Mouse (Mus musculus): ENCODE results near the gene Lif. TPM values are rescaled to one million over a fixed set of nuclear protein-coding genes. Genes with fewer than 3 reads are reported as not detected.
A peak's percentile ranks its signal among the peaks of the same experiment; 100 is the strongest.

Gene Lif
- total and polyA plus RNA-seq, 2 experiments from 2014 or later: 0.10 to 0.21 TPM

DNA sequence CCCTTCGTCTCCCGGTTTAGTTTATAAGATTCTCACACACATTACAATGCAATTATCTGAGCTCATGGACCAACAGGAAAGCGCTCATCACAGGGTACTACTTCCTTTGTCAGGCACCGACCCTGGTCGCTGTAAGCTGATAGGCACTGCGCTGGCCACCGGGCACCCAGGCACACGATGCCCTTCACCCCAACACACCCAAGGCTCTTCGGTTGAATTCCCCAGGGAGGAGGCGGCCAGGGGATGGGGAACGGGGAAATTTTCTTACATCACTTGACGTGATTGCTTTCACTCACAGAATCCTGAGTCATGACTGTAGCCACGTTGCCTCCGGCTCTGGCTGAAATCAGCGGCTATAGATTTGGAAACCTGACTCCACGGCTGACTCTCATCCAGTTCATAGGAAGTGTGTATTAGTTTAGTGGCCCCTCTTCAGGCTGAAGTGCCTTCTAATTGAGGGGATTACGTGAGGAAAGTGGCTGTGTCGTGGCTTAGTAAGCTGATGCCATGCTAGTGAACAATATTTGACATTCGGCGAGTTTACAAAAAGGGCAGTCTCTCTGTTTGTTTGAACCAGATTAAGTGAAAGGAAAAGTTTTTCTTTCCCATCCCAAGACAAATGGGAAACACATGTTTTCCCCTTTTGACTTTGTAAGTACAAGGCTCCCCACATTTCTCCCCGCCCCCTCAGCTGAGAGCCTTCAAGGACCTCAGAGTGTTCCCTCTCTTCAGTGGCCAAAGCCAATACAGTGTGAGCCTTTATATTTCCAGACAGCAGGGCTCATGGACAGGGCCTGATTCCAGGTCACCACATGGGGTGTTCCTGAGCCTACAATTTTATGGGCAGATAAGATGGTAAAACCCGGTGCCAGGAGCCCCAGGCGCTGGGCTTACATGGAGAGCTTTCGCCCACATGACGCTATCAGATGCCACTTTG, 51.4 kb downstream of the Lif start:
- Histone ChIP-seq H3K27me3 (ENCODE audit: insufficient read depth, low read length) (no peaks in the 10 kb centered on the region), H3K9me3 (ENCODE audit: low read length) (no peaks in the 10 kb centered on the region), H3K27ac (peak overlapping the region; percentile 26; the same call in 1 of the 2 replicates), H3K4me1 (ENCODE audit: insufficient read depth, low read length) (no peaks in the 10 kb centered on the region), H3K36me3 (ENCODE audit: insufficient read depth, low read length) (no peaks in the 10 kb centered on the region), H3K4me2 (ENCODE audit: low read depth, low read length) (no peak overlapping the region), H3K9ac (replicated peaks; ENCODE audit: low read length) (no peak overlapping the region), H3K4me3 (ENCODE audit: low read length) (no peak overlapping the region)
- TF ChIP-seq CTCF (IDR thresholded peaks at IDR 0.05; ENCODE audit: low read depth): no peak
- 0 out of 2 replicates have a peak, but pooled peaks have one; percentile 55 for ATAC-seq
- DNase-seq (ENCODE audit: low spot score): peak; percentile 45
- WGBS: 55% methylated on average over 25 of the region's 25 CpGs

DNA sequence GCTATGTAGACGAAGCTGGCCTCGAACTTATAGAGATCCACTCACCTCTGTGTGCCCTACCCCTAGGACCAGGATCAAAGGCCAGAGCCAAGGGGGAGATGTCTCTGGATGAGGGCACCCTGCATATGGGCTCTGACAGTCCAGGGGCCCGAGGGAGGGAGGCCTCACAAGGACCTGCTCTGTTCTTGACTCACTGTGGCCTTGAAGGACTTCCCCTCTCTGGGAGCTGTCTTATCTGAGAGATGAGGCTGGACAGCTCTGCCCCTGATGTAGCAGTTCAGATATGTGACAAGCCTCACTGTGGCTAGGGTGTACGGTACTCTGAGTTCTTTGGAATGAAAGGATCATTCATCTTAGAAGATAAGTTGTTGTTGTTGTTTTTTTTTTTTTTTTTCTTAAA, 52.3 kb downstream of the Lif start:
- DNase-seq (ENCODE audit: low spot score) (no peak), ATAC-seq (no peak)
- Histone ChIP-seq H3K4me3 (ENCODE audit: low read length) (no peak overlapping the region), H3K36me3 (ENCODE audit: insufficient read depth, low read length) (no peaks in the 10 kb centered on the region), H3K27me3 (ENCODE audit: insufficient read depth, low read length) (no peaks in the 10 kb centered on the region), H3K9me3 (ENCODE audit: low read length) (no peaks in the 10 kb centered on the region), H3K9ac (replicated peaks; ENCODE audit: low read length) (no peak overlapping the region), H3K27ac (no peak overlapping the region), H3K4me2 (ENCODE audit: low read depth, low read length) (no peak overlapping the region), H3K4me1 (ENCODE audit: insufficient read depth, low read length) (no peaks in the 10 kb centered on the region)
- no peak for TF ChIP-seq CTCF (IDR thresholded peaks at IDR 0.05; ENCODE audit: low read depth)
- WGBS: 86% methylated on average over 4 of the region's 4 CpGs

DNA sequence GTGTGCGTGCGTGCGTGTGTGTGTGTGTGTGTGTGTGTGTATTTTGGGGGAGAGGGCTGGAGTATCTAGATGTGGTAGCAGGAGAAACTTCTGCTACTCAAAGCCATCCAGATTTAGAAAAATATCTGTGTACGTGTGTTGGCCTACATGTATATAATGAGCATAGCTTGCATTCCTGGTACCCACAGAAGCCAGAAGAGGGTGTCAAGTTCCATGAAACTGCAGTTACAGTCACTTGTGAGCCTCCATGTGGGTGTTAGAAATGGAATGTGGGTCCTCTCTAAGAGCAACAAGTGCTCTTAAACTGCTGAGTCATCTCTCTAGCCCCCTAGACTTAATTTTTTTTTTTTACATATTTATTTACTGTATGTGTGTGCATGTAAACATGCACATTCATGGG, 53.0 kb downstream of the Lif start:
- DNase-seq (ENCODE audit: low spot score) (no peak), ATAC-seq (no peak)
- Histone ChIP-seq H3K9me3 (ENCODE audit: low read length) (no peaks in the 10 kb centered on the region), H3K4me3 (ENCODE audit: low read length) (no peak overlapping the region), H3K27ac (no peak overlapping the region), H3K9ac (replicated peaks; ENCODE audit: low read length) (no peak overlapping the region), H3K4me1 (ENCODE audit: insufficient read depth, low read length) (no peaks in the 10 kb centered on the region), H3K4me2 (ENCODE audit: low read depth, low read length) (no peak overlapping the region), H3K36me3 (ENCODE audit: insufficient read depth, low read length) (no peaks in the 10 kb centered on the region), H3K27me3 (ENCODE audit: insufficient read depth, low read length) (no peaks in the 10 kb centered on the region)
- no peak for TF ChIP-seq CTCF (IDR thresholded peaks at IDR 0.05; ENCODE audit: low read depth)
- WGBS: 98% methylated on average over 4 of the region's 4 CpGs

DNA sequence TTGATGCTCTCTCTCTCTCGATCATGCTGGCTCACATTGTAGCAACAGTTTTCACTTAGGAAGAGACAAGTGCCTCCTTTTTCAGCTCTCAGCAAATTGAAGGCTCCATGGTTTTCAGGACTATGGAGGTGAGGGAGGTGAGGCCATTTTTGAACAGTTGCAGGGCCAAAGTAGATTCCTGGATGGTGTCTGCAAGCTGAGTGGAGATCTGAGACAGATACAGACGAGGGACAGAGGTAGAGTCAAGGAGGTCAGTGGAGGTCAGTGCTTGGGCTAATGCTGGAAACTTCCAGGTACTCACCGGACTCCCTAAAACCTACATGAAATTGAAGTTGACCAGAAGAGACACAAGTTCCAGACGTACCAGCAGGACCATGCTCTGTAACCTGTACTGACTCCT, 54.8 kb downstream of the Lif start:
- ATAC-seq: no peak
- no peaks in the 10 kb centered on the region for H3K27me3 ChIP-seq (ENCODE audit: insufficient read depth, low read length)
- no peak overlapping the region for H3K4me3 ChIP-seq (ENCODE audit: low read length)
- no peaks in the 10 kb centered on the region for H3K4me1 ChIP-seq (ENCODE audit: insufficient read depth, low read length)
- whole genome bisulfite sequencing: 79% methylated on average over 4 of the region's 4 CpGs
- no peak overlapping the region for H3K4me2 ChIP-seq (ENCODE audit: low read depth, low read length)
- no peak overlapping the region for H3K27ac ChIP-seq
- no peak overlapping the region for H3K9ac ChIP-seq (replicated peaks; ENCODE audit: low read length)
- no peaks in the 10 kb centered on the region for H3K36me3 ChIP-seq (ENCODE audit: insufficient read depth, low read length)
- TF ChIP-seq CTCF (IDR thresholded peaks at IDR 0.05; ENCODE audit: low read depth): no peak
- no peaks in the 10 kb centered on the region for H3K9me3 ChIP-seq (ENCODE audit: low read length)
- no peak for DNase-seq (ENCODE audit: low spot score)

DNA sequence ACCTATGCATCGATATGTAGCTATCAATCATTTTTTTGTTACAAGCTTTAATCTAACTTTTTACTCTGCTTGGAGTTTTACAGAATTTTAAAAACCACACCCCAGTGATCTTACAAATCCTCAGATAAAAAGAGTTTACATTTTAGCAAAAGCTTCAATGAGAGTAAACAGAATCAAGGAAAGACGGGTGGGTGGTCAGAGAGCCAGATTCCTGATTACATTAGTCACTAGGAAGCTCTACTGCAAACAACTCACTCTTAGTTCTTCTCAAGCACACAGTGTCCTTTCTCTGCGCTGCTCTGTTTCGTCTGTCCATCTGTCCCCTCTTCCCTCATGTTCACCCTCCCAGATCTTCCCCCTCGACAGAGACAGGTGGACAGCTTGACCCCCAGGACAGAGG, 59.9 kb downstream of the Lif start:
- H3K27ac ChIP-seq: no peak overlapping the region
- ATAC-seq (no peak), DNase-seq (ENCODE audit: low spot score) (no peak)
- H3K4me1 ChIP-seq (ENCODE audit: insufficient read depth, low read length): no peaks in the 10 kb centered on the region
- no peak overlapping the region for H3K4me2 ChIP-seq (ENCODE audit: low read depth, low read length)
- no peak overlapping the region for H3K9ac ChIP-seq (replicated peaks; ENCODE audit: low read length)
- H3K27me3 ChIP-seq (ENCODE audit: insufficient read depth, low read length): no peaks in the 10 kb centered on the region
- no peaks in the 10 kb centered on the region for H3K9me3 ChIP-seq (ENCODE audit: low read length)
- 63% methylated on average over 5 of the region's 5 CpGs for WGBS
- H3K4me3 ChIP-seq (ENCODE audit: low read length): no peak overlapping the region
- no peak for TF ChIP-seq CTCF (IDR thresholded peaks at IDR 0.05; ENCODE audit: low read depth)
- H3K36me3 ChIP-seq (ENCODE audit: insufficient read depth, low read length): no peaks in the 10 kb centered on the region

DNA sequence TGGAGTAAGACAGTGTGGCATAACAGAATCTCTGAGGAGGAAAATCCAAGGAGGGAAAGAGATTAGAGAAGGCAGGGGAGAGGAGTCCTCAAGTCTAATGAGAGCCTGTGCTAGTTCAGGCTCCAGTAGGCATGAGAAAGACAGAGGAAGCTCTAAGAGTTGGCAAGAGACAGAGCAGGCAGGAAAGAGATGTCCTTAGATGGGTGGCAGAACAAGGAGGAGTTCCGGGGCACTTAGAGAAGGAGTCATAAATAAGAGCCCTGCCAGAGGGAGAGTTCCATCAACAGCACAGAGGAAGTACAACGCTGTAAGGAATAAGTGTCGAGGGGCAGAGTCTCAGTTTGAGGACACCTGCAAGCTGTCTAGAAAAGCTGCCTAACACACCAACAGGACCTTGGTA, 60.7 kb downstream of the Lif start:
- no peaks in the 10 kb centered on the region for H3K9me3 ChIP-seq (ENCODE audit: low read length)
- no peaks in the 10 kb centered on the region for H3K4me1 ChIP-seq (ENCODE audit: insufficient read depth, low read length)
- no peak overlapping the region for H3K4me3 ChIP-seq (ENCODE audit: low read length)
- DNase-seq (ENCODE audit: low spot score) (no peak), ATAC-seq (no peak)
- no peak overlapping the region for H3K4me2 ChIP-seq (ENCODE audit: low read depth, low read length)
- 84% methylated on average over 3 of the region's 3 CpGs for WGBS
- H3K27me3 ChIP-seq (ENCODE audit: insufficient read depth, low read length): no peaks in the 10 kb centered on the region
- TF ChIP-seq CTCF (IDR thresholded peaks at IDR 0.05; ENCODE audit: low read depth): no peak
- H3K9ac ChIP-seq (replicated peaks; ENCODE audit: low read length): no peak overlapping the region
- no peaks in the 10 kb centered on the region for H3K36me3 ChIP-seq (ENCODE audit: insufficient read depth, low read length)
- no peak overlapping the region for H3K27ac ChIP-seq

All from hindbrain, postnatal 0 days (tissue).